8 mouse cellular contexts compared by ENCODE assay signal in genomic region chr6:106663780-106664651, GRCm38 (mm10).
DNase-seq lines count a peak whose midpoint lies in the region.

No protein-coding gene starts in this region.

- DNase-seq in gastrocnemius, adult 18-20 months (ENCODE audit: low spot score), result peak; percentile 19
- no peak for DNase-seq in gastrocnemius, postnatal 36 days
- DNase-seq in 3T3-L1 (ENCODE audit: low read depth, low spot score), result peak; percentile 73
- peak; percentile 47 for DNase-seq in adipocyte (ENCODE audit: low spot score)
- DNase-seq in embryo, embryonic 11 days, result peak; percentile 44
- DNase-seq in kidney, adult 8-10 months, result peak; percentile 50 to 80
- DNase-seq in lung, postnatal 36 days, result peak; percentile 34
- peak; percentile 64 for DNase-seq in testis, postnatal 10 days (ENCODE audit: low spot score)

- intact Hi-C loops in gastrocnemius, postnatal 36 days (cut with DNase I), result no loop called here

Comparison
In these comparisons a context has a peak if more than half of its experiments do, and no peak if none do; other contexts are left out.
1. DNase-seq: peak in gastrocnemius, adult 18-20 months (single experiment), 3T3-L1 (single experiment), adipocyte (single experiment), embryo, embryonic 11 days (single experiment), kidney, adult 8-10 months (2 of 2), lung, postnatal 36 days (single experiment) and testis, postnatal 10 days (single experiment); none in gastrocnemius, postnatal 36 days (0 of 2).